7 mouse cellular contexts compared by ENCODE assay signal in genomic region chr19:9938824-9939303, GRCm38 (mm10). TPM values are rescaled to one million over a fixed set of nuclear protein-coding genes. Genes with fewer than 3 reads are reported as not detected.
A peak's percentile ranks its signal among the peaks of the same experiment; 100 is the strongest.
DNase-seq lines count a peak whose midpoint lies in the region; ATAC-seq and TF ChIP-seq lines count a peak whose summit lies in the region.

No protein-coding gene starts in this region.

- no peak overlapping the region for H3K4me2 ChIP-seq in forebrain, embryonic 14.5 days (ENCODE audit: low read length)
- no peak overlapping the region for H3K4me2 ChIP-seq in midbrain, postnatal 0 days (ENCODE audit: low read depth, low read length, poor library complexity, severe bottlenecking)

- no peak overlapping the region for H3K27ac ChIP-seq in ES-Bruce4 (ENCODE audit: insufficient read depth, low read length)
- no peak overlapping the region for H3K27ac ChIP-seq in forebrain, embryonic 14.5 days (ENCODE audit: low read depth, low read length)
- no peak overlapping the region for H3K27ac ChIP-seq in midbrain, postnatal 0 days (ENCODE audit: low read depth, low read length)

- H3K4me1 ChIP-seq in ES-Bruce4 (ENCODE audit: control insufficient read depth, insufficient read depth, low read length) = peaks cover 4% of the 10 kb centered on the region
- H3K4me1 ChIP-seq in forebrain, embryonic 14.5 days (ENCODE audit: control insufficient read depth, insufficient read depth, low read length) = no peaks in the 10 kb centered on the region
- no peaks in the 10 kb centered on the region for H3K4me1 ChIP-seq in midbrain, postnatal 0 days (ENCODE audit: insufficient read depth, low read length)

- 80% methylated on average over 13 of the region's 13 CpGs for WGBS in forebrain, embryonic 14.5 days
- 76% methylated on average over 13 of the region's 13 CpGs for WGBS in midbrain, postnatal 0 days

- H3K36me3 ChIP-seq in ES-Bruce4 (ENCODE audit: control insufficient read depth, insufficient read depth, low read length, poor library complexity, severe bottlenecking) = no peaks in the 10 kb centered on the region
- H3K36me3 ChIP-seq in forebrain, embryonic 14.5 days (ENCODE audit: control insufficient read depth, insufficient read depth, low read length) = no peaks in the 10 kb centered on the region
- H3K36me3 ChIP-seq in midbrain, postnatal 0 days (ENCODE audit: insufficient read depth, low read length) = no peaks in the 10 kb centered on the region

- no peak for TF ChIP-seq POLR2A in ES-Bruce4 (IDR thresholded peaks at IDR 0.05; ENCODE audit: insufficient read depth, low read length)

- H3K4me3 ChIP-seq in ES-Bruce4 (ENCODE audit: low read depth, low read length) = peak overlapping the region; percentile 2; the same call in 1 of the 2 replicates
- H3K4me3 ChIP-seq in forebrain, embryonic 14.5 days (ENCODE audit: low read depth, low read length) = no peak overlapping the region
- H3K4me3 ChIP-seq in midbrain, postnatal 0 days (ENCODE audit: low read depth, low read length) = no peak overlapping the region

- H3K9ac ChIP-seq in ES-Bruce4 (ENCODE audit: low read depth, poor library complexity, severe bottlenecking) = no peak overlapping the region
- no peak overlapping the region for H3K9ac ChIP-seq in forebrain, embryonic 14.5 days (ENCODE audit: low read length)
- H3K9ac ChIP-seq in midbrain, postnatal 0 days (replicated peaks; ENCODE audit: low read length, poor library complexity, severe bottlenecking) = no peak overlapping the region

- H3K27me3 ChIP-seq in ES-Bruce4 (ENCODE audit: control insufficient read depth, insufficient read depth, low read length, poor library complexity, severe bottlenecking) = no peaks in the 10 kb centered on the region
- no peaks in the 10 kb centered on the region for H3K27me3 ChIP-seq in forebrain, embryonic 14.5 days (replicated peaks; ENCODE audit: control insufficient read depth, insufficient read depth, low read length)
- H3K27me3 ChIP-seq in midbrain, postnatal 0 days (ENCODE audit: insufficient read depth, low read length) = no peaks in the 10 kb centered on the region

- no peaks in the 10 kb centered on the region for H3K9me3 ChIP-seq in ES-Bruce4 (replicated peaks; ENCODE audit: control insufficient read depth, insufficient read depth, low read length, poor library complexity, severe bottlenecking)
- H3K9me3 ChIP-seq in forebrain, embryonic 14.5 days (replicated peaks; ENCODE audit: control insufficient read depth, low read length) = no peaks in the 10 kb centered on the region
- no peaks in the 10 kb centered on the region for H3K9me3 ChIP-seq in midbrain, postnatal 0 days (ENCODE audit: low read length)

- TF ChIP-seq CTCF in ES-Bruce4 (IDR thresholded peaks at IDR 0.05; ENCODE audit: low read depth, low read length) = no peak
- no peak for TF ChIP-seq CTCF in midbrain, postnatal 0 days (IDR thresholded peaks at IDR 0.05)

- intact Hi-C loops in heart, postnatal 14 days (cut with DNase I) = no loop called here

- DNase-seq in adrenal gland, postnatal 36 days = peak; percentile 86 to 88
- DNase-seq in heart, postnatal 14 days = peak; percentile 32 to 34
- peak; percentile 83 for DNase-seq in naive thymus-derived CD4-positive, alpha-beta T cell, adult 2 months (ENCODE audit: low read depth)
- no peak for DNase-seq in right cerebral cortex, postnatal 25 days
- no peak for DNase-seq in forebrain, embryonic 14.5 days (ENCODE audit: low spot score)
- no peak for DNase-seq in midbrain, postnatal 0 days (ENCODE audit: low spot score)

- no peak for TF ChIP-seq EP300 in ES-Bruce4 (IDR thresholded peaks at IDR 0.05; ENCODE audit: insufficient read depth, low read depth, low read length)

- ATAC-seq in forebrain, embryonic 14.5 days = no peak
- ATAC-seq in midbrain, postnatal 0 days (ENCODE audit: low FRiP score) = no peak

RNA-seq across cellular contexts. Expression of gene Incenp, which starts 39.5 kb away (rescaled TPM):
- 157 and 167 TPM in 2 replicates for polyA plus RNA-seq in ES-Bruce4 (2011; ENCODE audit: insufficient read depth, insufficient read length, low read depth, missing spikeins)
- 10 to 100 TPM; 12.8 to 18.7 TPM for total RNA-seq in adrenal gland, postnatal 36 days (2021)
- total RNA-seq in heart, postnatal 14 days (2021) = 10 to 100 TPM in 1 of 2 experiments, 1 to 10 TPM in 1; 9.5 to 17.1 TPM
- 39.8 and 41.0 TPM in 2 replicates for polyA plus RNA-seq in forebrain, embryonic 14.5 days (2014; fragmentation: Nextera tagmentation; extraction: Ambion mirVana)
- total RNA-seq in midbrain, postnatal 0 days (2014; rRNA removed) = 11.0 and 20.0 TPM in 2 replicates
- 13.3 and 13.8 TPM in 2 replicates for polyA plus RNA-seq in midbrain, postnatal 0 days (2015; fragmentation: Nextera tagmentation; extraction: Ambion mirVana)

RNA-seq across cellular contexts. Expression of gene Fth1, which starts 41.5 kb away (rescaled TPM):
- polyA plus RNA-seq in ES-Bruce4 (2011; ENCODE audit: insufficient read depth, insufficient read length, low read depth, missing spikeins) = 606 and 634 TPM in 2 replicates
- total RNA-seq in adrenal gland, postnatal 36 days (2021) = 1,000 to 10,000 TPM; 2,852 to 3,273 TPM
- 1,000 to 10,000 TPM; 2,034 to 2,074 TPM for total RNA-seq in heart, postnatal 14 days (2021)
- 1,442 and 1,550 TPM in 2 replicates for polyA plus RNA-seq in forebrain, embryonic 14.5 days (2014; fragmentation: Nextera tagmentation; extraction: Ambion mirVana)
- 337 and 436 TPM in 2 replicates for total RNA-seq in midbrain, postnatal 0 days (2014; rRNA removed)
- 2,585 and 2,689 TPM in 2 replicates for polyA plus RNA-seq in midbrain, postnatal 0 days (2015; fragmentation: Nextera tagmentation; extraction: Ambion mirVana)

Comparison
In these comparisons a context has a peak if more than half of its experiments do, and no peak if none do; other contexts are left out.
1. DNase-seq: peak in adrenal gland, postnatal 36 days (2 of 2), heart, postnatal 14 days (2 of 2) and naive thymus-derived CD4-positive, alpha-beta T cell, adult 2 months (single experiment); none in right cerebral cortex, postnatal 25 days (single experiment), forebrain, embryonic 14.5 days (single experiment) and midbrain, postnatal 0 days (single experiment).